Mouse (Mus musculus) kidney, postnatal 0 days (tissue): ENCODE data around the gene Kcnab1. TPM values are rescaled to one million over a fixed set of nuclear protein-coding genes. Genes with fewer than 3 reads are reported as not detected.

ENCODE experiments used
- ATAC-seq: fragments of 200-750 bp; cut with Nextera tagmentation; replicated peaks from 2 replicates; pipeline ENCODE4 v1.8.0; 2017; ENCODE audit warnings: low read depth, moderate number of reproducible peaks, moderate TSS enrichment, moderate library complexity; ENCODE audit not compliant: low FRiP score
- DNase-seq: peaks from one replicate; pipeline ENCODE4 v3.0.0-alpha.2; 2016; ENCODE audit warnings: low spot score
- H3K27ac ChIP-seq: fragments of 300-500 bp; sonication (generic); 2 replicates; pipeline ENCODE4 v1.5.1; 2014; ENCODE audit warnings: mild to moderate bottlenecking
- H3K27me3 ChIP-seq: fragments of 300-500 bp; sonication (generic); 2 replicates; pipeline ENCODE4 v1.6.1; 2014; ENCODE audit warnings: low read length, mixed read lengths; ENCODE audit not compliant: insufficient read depth
- H3K36me3 ChIP-seq: fragments of 300-500 bp; sonication (generic); 2 replicates; pipeline ENCODE4 v1.6.1; 2014; ENCODE audit warnings: low read length, mixed read lengths; ENCODE audit not compliant: insufficient read depth
- H3K4me1 ChIP-seq: fragments of 300-500 bp; sonication (generic); replicated peaks from 2 replicates; pipeline ENCODE4 v1.6.1; 2014; ENCODE audit warnings: antibody characterized with exemption, low read length, mixed read lengths; ENCODE audit not compliant: insufficient read depth
- H3K4me2 ChIP-seq: fragments of 300-500 bp; sonication (generic); 2 replicates; pipeline ENCODE4 v1.6.1; 2014; ENCODE audit warnings: mild to moderate bottlenecking, low read length, moderate library complexity, mixed read lengths
- H3K4me3 ChIP-seq: fragments of 300-500 bp; sonication (generic); replicated peaks from 2 replicates; pipeline ENCODE4 v1.5.1; 2014; ENCODE audit warnings: low read depth, low read length
- H3K9ac ChIP-seq: fragments of 300-500 bp; sonication (generic); 2 replicates; pipeline ENCODE4 v1.6.1; 2014; ENCODE audit warnings: low read depth, low read length
- H3K9me3 ChIP-seq: fragments of 300-500 bp; sonication (generic); replicated peaks from 2 replicates; pipeline ENCODE4 v1.6.1; 2016; ENCODE audit warnings: low read length, inconsistent platforms, mixed read lengths
- CTCF ChIP-seq: IDR thresholded peaks from 2 replicates; pipeline ENCODE4 v1.5.1; 2016; ENCODE audit warnings: antibody characterized with exemption, low read depth, mild to moderate bottlenecking, moderate library complexity
- WGBS: fragments of 180-500 bp; shearing (Covaris S2); extraction: QIAGEN DNeasy Blood & Tissue Kit; methylation state at CpG from one replicate; pipeline ENCODE4 v1.1.7; 2014; 5-methylcytosine and 5-hydroxymethylcytosine counted together
- polyA plus RNA-seq: library from polyadenylated mRNA; unstranded; fragments of >200 nt; fragmentation: Nextera tagmentation; extraction: Ambion mirVana; gene quantifications from 2 replicates; pipeline ENCODE4 v1.2.1, GENCODE M21; 2015

The Kcnab1 gene
- polyA plus RNA-seq, 1 experiment from 2014 or later: 4.0 TPM

DNA sequence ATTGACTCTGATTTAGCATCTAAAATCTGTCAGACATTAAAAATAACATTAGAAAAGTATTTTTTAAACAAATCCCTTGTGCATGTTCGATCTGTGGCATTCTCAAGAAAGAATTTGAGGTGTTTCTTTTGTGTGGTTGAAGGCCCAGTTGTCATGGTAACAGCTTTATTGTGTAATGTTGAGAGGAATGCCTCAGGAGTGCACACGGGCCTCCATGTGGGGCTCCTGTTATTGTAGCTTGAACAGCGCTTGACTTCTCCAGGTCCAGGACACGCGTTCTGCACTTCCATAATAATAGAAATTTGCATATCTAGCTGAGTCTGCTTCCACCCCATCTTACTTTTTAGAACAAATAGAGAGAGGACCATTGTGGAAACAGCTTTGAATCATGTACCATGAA lies 36.0 kb downstream of the Kcnab1 start:
- TF ChIP-seq CTCF: no peak
- Histone ChIP-seq H3K36me3 (no peaks in the 10 kb centered on the region), H3K9ac (no peak overlapping the region), H3K4me3 (no peak overlapping the region), H3K4me1 (no peaks in the 10 kb centered on the region), H3K4me2 (no peak overlapping the region), H3K27ac (no peak overlapping the region), H3K9me3 (no peaks in the 10 kb centered on the region), H3K27me3 (no peaks in the 10 kb centered on the region)
- ATAC-seq (no peak), DNase-seq (no peak)
- 73% methylated on average over 5 of the region's 5 CpGs for WGBS

DNA sequence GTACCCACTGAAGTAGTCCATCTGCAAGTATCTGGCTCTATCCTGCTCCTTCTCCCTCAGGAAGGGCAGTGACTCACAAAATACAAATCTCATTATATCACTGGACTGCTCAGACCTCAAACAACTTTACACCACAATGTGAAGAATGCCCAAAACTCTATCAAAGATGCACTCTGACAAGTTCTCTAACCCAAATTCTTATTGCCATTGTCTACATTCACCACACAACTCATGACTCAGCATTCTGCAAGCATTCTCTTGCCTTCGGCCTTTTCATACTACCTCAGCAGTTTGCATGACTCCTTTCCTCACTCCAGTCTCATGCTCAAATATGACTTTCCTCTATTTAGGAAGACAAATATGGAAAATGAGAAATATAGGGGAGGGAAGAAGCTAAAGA lies 42.6 kb downstream of the Kcnab1 start:
- Histone ChIP-seq H3K4me2 (no peak overlapping the region), H3K27ac (no peak overlapping the region), H3K9ac (no peak overlapping the region), H3K4me1 (no peaks in the 10 kb centered on the region), H3K36me3 (no peaks in the 10 kb centered on the region), H3K4me3 (no peak overlapping the region), H3K27me3 (no peaks in the 10 kb centered on the region), H3K9me3 (no peaks in the 10 kb centered on the region)
- DNase-seq: no peak
- 80% methylated on average over 1 of the region's 1 CpGs for WGBS
- no peak for ATAC-seq
- TF ChIP-seq CTCF: no peak

DNA sequence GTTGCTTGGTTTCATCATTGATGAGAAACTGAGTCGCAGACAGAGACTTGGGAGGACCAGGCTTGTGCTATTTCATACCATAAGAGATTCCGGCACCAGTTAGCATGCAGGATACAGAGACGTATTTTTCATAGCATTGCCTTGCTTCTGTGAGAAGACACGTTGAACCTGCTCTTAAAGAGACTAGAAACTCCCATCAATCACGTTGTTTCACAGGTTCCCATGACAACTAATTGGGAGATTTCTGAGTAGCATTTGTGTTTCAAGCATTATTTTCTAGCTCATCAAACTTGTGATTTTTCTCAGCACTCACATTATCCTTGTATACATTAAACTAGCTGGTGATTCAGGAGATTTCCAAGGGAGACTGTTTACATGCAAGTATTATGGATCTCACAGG lies 63.8 kb downstream of the Kcnab1 start:
- no peaks in the 10 kb centered on the region for H3K4me1 ChIP-seq
- 75% methylated on average over 5 of the region's 5 CpGs for whole genome bisulfite sequencing
- no peak overlapping the region for H3K4me2 ChIP-seq
- no peaks in the 10 kb centered on the region for H3K9me3 ChIP-seq
- DNase-seq: no peak
- no peak for TF ChIP-seq CTCF
- H3K36me3 ChIP-seq: no peaks in the 10 kb centered on the region
- H3K27me3 ChIP-seq: no peaks in the 10 kb centered on the region
- no peak overlapping the region for H3K27ac ChIP-seq
- no peak overlapping the region for H3K4me3 ChIP-seq
- H3K9ac ChIP-seq: no peak overlapping the region
- no peak for ATAC-seq

DNA sequence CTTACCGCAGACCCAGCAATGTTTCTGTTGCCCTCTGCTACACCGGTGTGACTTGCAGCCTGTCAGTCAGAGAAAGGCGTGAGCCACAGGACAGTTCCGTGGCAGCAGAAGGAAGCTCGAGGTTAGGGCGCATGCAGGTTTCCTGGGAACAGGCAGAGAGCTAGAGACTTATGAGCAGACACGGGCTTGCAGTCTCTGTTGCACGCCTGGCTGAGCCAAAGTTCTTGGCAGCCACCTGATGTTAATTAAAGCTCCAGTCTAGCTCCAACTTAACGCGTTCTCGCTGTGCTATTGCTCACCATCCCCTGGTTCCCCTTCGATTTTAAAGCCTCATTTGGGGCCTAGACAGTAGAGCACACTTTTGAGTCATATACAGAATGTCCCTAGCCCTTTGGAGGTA lies 65.4 kb downstream of the Kcnab1 start:
- WGBS: 45% methylated on average over 12 of the region's 12 CpGs
- H3K27me3 ChIP-seq: no peaks in the 10 kb centered on the region
- H3K4me2 ChIP-seq: no peak overlapping the region
- H3K4me3 ChIP-seq: no peak overlapping the region
- TF ChIP-seq CTCF: no peak
- no peaks in the 10 kb centered on the region for H3K36me3 ChIP-seq
- H3K27ac ChIP-seq: no peak overlapping the region
- H3K4me1 ChIP-seq: no peaks in the 10 kb centered on the region
- DNase-seq (peak; percentile 25), ATAC-seq (no peak)
- no peak overlapping the region for H3K9ac ChIP-seq
- H3K9me3 ChIP-seq: no peaks in the 10 kb centered on the region

DNA sequence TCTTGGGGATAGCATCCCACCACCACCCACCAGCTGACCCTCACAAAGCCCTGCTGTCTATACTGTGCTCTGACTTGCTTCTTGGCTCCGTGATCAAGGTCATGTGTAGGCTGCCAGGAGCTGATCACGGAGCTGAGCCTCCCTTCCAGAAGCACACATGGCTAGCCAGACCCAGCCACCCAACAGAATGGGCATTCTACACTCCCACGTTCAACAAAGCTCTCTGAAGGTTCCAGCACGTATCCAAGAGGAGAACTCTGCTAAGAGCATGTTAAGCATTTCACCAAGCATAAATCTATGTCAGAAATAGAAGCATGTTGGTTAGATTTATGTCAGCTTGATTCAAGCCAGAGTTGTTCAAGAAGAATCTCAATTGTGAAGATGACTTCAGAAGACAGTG lies 66.6 kb downstream of the Kcnab1 start:
- Histone ChIP-seq H3K27ac (no peak overlapping the region), H3K9ac (no peak overlapping the region), H3K9me3 (no peaks in the 10 kb centered on the region), H3K27me3 (no peaks in the 10 kb centered on the region), H3K36me3 (no peaks in the 10 kb centered on the region), H3K4me1 (no peaks in the 10 kb centered on the region), H3K4me3 (no peak overlapping the region), H3K4me2 (no peak overlapping the region)
- WGBS: 74% methylated on average over 4 of the region's 4 CpGs
- DNase-seq (no peak), ATAC-seq (no peak)
- TF ChIP-seq CTCF: no peak

DNA sequence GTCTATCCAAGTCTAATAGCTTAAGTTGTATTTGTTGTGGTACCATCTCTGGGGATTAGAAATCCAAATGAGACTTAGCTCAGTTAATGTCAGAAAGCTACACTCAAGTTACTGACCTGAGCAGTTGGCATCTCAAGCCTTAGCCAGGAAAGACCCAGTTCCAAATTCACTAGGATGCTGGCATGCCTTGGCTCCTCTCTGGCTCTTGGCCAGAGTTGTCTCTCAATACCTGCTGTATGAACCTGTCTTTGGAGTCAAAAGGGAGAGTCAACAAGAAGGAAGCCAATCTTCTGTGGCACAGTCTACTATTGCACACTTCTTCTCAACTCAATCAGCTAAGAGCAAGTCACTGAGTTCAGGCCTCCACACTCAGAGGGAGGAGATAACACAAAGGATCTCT lies 67.7 kb downstream of the Kcnab1 start:
- H3K9me3 ChIP-seq: no peaks in the 10 kb centered on the region
- H3K27me3 ChIP-seq: no peaks in the 10 kb centered on the region
- H3K9ac ChIP-seq: no peak overlapping the region
- H3K36me3 ChIP-seq: no peaks in the 10 kb centered on the region
- no peak for DNase-seq
- no peak for ATAC-seq
- no peak overlapping the region for H3K4me2 ChIP-seq
- H3K4me3 ChIP-seq: no peak overlapping the region
- no peak for TF ChIP-seq CTCF
- no peak overlapping the region for H3K27ac ChIP-seq
- no peaks in the 10 kb centered on the region for H3K4me1 ChIP-seq
